In the genomic region with DNA sequence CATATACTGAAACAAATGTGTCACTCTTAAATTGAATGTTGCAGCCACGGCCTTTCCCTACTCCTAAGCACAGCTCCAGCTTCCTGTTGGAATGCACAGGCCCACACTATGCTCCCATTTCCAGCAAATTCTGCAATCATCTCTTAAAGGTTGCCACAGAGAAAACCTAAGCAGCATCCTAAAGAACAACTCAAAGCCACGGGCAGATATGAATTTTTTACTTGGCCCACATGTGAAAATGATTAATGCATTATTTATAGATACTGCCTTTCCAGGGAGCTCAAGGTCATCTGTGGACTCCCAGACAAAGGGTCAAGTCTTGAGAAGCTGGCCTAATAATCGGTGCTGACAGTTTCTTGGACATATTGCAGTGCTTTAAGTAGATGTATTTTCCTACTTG, we compare ENCODE assay signal across 10 mouse cellular contexts.
DNase-seq lines count a peak whose midpoint lies in the region; ATAC-seq lines count a peak whose summit lies in the region.
"Had no signal": no experiment of that assay in that cellular context is flagged by ENCODE, and none has a peak within 500 bp of the region (broad histone marks: within the 10 kb centered on the region; RNA-seq: fewer than 3 reads in every experiment).

No protein-coding gene starts in this region.

- peaks cover 11% of the 10 kb centered on the region; the same call in 1 of the 2 replicates for H3K4me1 ChIP-seq in kidney, embryonic 16.5 days (ENCODE audit: insufficient read depth, low read length)
- no peaks in the 10 kb centered on the region for H3K4me1 ChIP-seq in embryonic facial prominence, embryonic 11.5 days (ENCODE audit: control insufficient read depth, insufficient read depth, low read length)
- H3K4me1 ChIP-seq in hindbrain, embryonic 12.5 days: peaks cover 18% of the 10 kb centered on the region
- H3K4me1 ChIP-seq in neural tube, embryonic 13.5 days (replicated peaks): peaks cover 22% of the 10 kb centered on the region

- H3K4me2 ChIP-seq in kidney, embryonic 16.5 days (replicated peaks; ENCODE audit: low read depth, low read length): no peak overlapping the region
- H3K4me2 ChIP-seq in embryonic facial prominence, embryonic 11.5 days (ENCODE audit: low read depth, low read length): no peak overlapping the region
- H3K4me2 ChIP-seq in hindbrain, embryonic 12.5 days (replicated peaks): no peak overlapping the region
- H3K4me2 ChIP-seq in neural tube, embryonic 13.5 days: no peak overlapping the region

- H3K4me3 ChIP-seq in kidney, embryonic 16.5 days (ENCODE audit: low read length): no peak overlapping the region
- no peak overlapping the region for H3K4me3 ChIP-seq in embryonic facial prominence, embryonic 11.5 days (ENCODE audit: low read depth, low read length)
- no peak overlapping the region for H3K4me3 ChIP-seq in hindbrain, embryonic 12.5 days
- no peak overlapping the region for H3K4me3 ChIP-seq in neural tube, embryonic 13.5 days

- no peaks in the 10 kb centered on the region for H3K27me3 ChIP-seq in kidney, embryonic 16.5 days (ENCODE audit: insufficient read depth, low read length)
- H3K27me3 ChIP-seq in embryonic facial prominence, embryonic 11.5 days (ENCODE audit: control insufficient read depth, insufficient read depth, low read length): no peaks in the 10 kb centered on the region
- H3K27me3 ChIP-seq in hindbrain, embryonic 12.5 days: no peaks in the 10 kb centered on the region
- H3K27me3 ChIP-seq in neural tube, embryonic 13.5 days: no peaks in the 10 kb centered on the region

- H3K36me3 ChIP-seq in kidney, embryonic 16.5 days (ENCODE audit: insufficient read depth, low read length): no peaks in the 10 kb centered on the region
- H3K36me3 ChIP-seq in embryonic facial prominence, embryonic 11.5 days (replicated peaks; ENCODE audit: control insufficient read depth, insufficient read depth, low read depth, low read length): no peaks in the 10 kb centered on the region
- H3K36me3 ChIP-seq in hindbrain, embryonic 12.5 days: no peaks in the 10 kb centered on the region
- H3K36me3 ChIP-seq in neural tube, embryonic 13.5 days: no peaks in the 10 kb centered on the region

- no peaks in the 10 kb centered on the region for H3K9me3 ChIP-seq in kidney, embryonic 16.5 days (ENCODE audit: low read length)
- H3K9me3 ChIP-seq in embryonic facial prominence, embryonic 11.5 days (replicated peaks; ENCODE audit: control insufficient read depth, low read length): no peaks in the 10 kb centered on the region
- H3K9me3 ChIP-seq in hindbrain, embryonic 12.5 days (replicated peaks): no peaks in the 10 kb centered on the region
- H3K9me3 ChIP-seq in neural tube, embryonic 13.5 days: no peaks in the 10 kb centered on the region

- 33% methylated on average over 3 of the region's 3 CpGs for WGBS in kidney, embryonic 16.5 days
- 28% methylated on average over 3 of the region's 3 CpGs for WGBS in embryonic facial prominence, embryonic 11.5 days
- 19% methylated on average over 3 of the region's 3 CpGs for WGBS in hindbrain, embryonic 12.5 days
- WGBS in neural tube, embryonic 13.5 days: 39% methylated on average over 3 of the region's 3 CpGs

- H3K27ac ChIP-seq in kidney, embryonic 16.5 days (ENCODE audit: low read length): peak overlapping the region; percentile 69
- no peak overlapping the region for H3K27ac ChIP-seq in embryonic facial prominence, embryonic 11.5 days (replicated peaks; ENCODE audit: low read depth, low read length)
- peak overlapping the region; percentile 71 for H3K27ac ChIP-seq in hindbrain, embryonic 12.5 days
- H3K27ac ChIP-seq in neural tube, embryonic 13.5 days (replicated peaks): peak overlapping the region; percentile 57

- H3K9ac ChIP-seq in kidney, embryonic 16.5 days (replicated peaks; ENCODE audit: low read length): no peak overlapping the region
- H3K9ac ChIP-seq in embryonic facial prominence, embryonic 11.5 days (replicated peaks; ENCODE audit: low read length): no peak overlapping the region
- H3K9ac ChIP-seq in hindbrain, embryonic 12.5 days: no peak overlapping the region
- H3K9ac ChIP-seq in neural tube, embryonic 13.5 days: no peak overlapping the region
- H3K9ac ChIP-seq: liver, postnatal 0 days had no signal

- 0 out of 2 replicates have a peak, but pooled peaks have one; percentile 19 for ATAC-seq in kidney, embryonic 16.5 days (ENCODE audit: low FRiP score, low TSS enrichment)
- no peak for ATAC-seq in embryonic facial prominence, embryonic 11.5 days (replicated peaks; ENCODE audit: insufficient number of reproducible peaks, low FRiP score, low TSS enrichment, low read depth)
- ATAC-seq in hindbrain, embryonic 12.5 days (ENCODE audit: low FRiP score): 0 out of 2 replicates have a peak, but pooled peaks have one; percentile 17
- ATAC-seq in neural tube, embryonic 13.5 days (ENCODE audit: low read depth): no peak
- no peak for ATAC-seq in cerebellum, adult (ENCODE audit: insufficient number of reproducible peaks, low FRiP score, low TSS enrichment)
- no peak for ATAC-seq in CD4-positive, CD25-positive, alpha-beta regulatory T cell, adult 4 months
- ATAC-seq: liver, postnatal 0 days had no signal

- no peak for DNase-seq in kidney, adult 9 months
- DNase-seq in embryonic facial prominence, embryonic 11.5 days (ENCODE audit: low spot score): peak; percentile 11
- DNase-seq in liver: no peak
- DNase-seq: liver, postnatal 0 days; thymus, postnatal 14 days had no signal

Comparison
In these comparisons a context has a peak if more than half of its experiments do, and no peak if none do; other contexts are left out.
1. ATAC-seq: peak in kidney, embryonic 16.5 days (single experiment) and hindbrain, embryonic 12.5 days (single experiment); none in embryonic facial prominence, embryonic 11.5 days (single experiment), neural tube, embryonic 13.5 days (single experiment), cerebellum, adult (single experiment) and CD4-positive, CD25-positive, alpha-beta regulatory T cell, adult 4 months (single experiment).